Mouse (Mus musculus) embryonic facial prominence, embryonic 15.5 days (tissue): Measurements from ENCODE around the gene Zbtb16. TPM values are rescaled to one million over a fixed set of nuclear protein-coding genes. Genes with fewer than 3 reads are reported as not detected.

ENCODE experiments used
- ATAC-seq: fragments of 200-750 bp; cut with Nextera tagmentation; 2 replicates; pipeline ENCODE4 v1.8.0; 2017; ENCODE audit warnings: low read depth, moderate TSS enrichment; ENCODE audit not compliant: insufficient number of reproducible peaks, low FRiP score, low TSS enrichment
- H3K27ac ChIP-seq: fragments of 300-500 bp; sonication (generic); replicated peaks from 2 replicates; pipeline ENCODE4 v1.5.1; 2015; ENCODE audit warnings: mild to moderate bottlenecking, inconsistent platforms
- H3K27me3 ChIP-seq: fragments of 300-500 bp; sonication (generic); 2 replicates; pipeline ENCODE4 v1.6.1; 2015; ENCODE audit warnings: inconsistent platforms
- H3K36me3 ChIP-seq: fragments of 300-500 bp; sonication (generic); 2 replicates; pipeline ENCODE4 v1.6.1; 2015; ENCODE audit warnings: mild to moderate bottlenecking, inconsistent platforms
- H3K4me1 ChIP-seq: fragments of 300-500 bp; sonication (generic); 2 replicates; pipeline ENCODE4 v1.6.1; 2015; ENCODE audit warnings: inconsistent platforms
- H3K4me2 ChIP-seq: fragments of 300-500 bp; sonication (generic); replicated peaks from 2 replicates; pipeline ENCODE4 v1.6.1; 2015; ENCODE audit warnings: mild to moderate bottlenecking, inconsistent platforms
- H3K4me3 ChIP-seq: fragments of 300-500 bp; sonication (generic); replicated peaks from 2 replicates; pipeline ENCODE4 v1.5.1; 2015; ENCODE audit warnings: mild to moderate bottlenecking, inconsistent platforms
- H3K9ac ChIP-seq: fragments of 300-500 bp; sonication (generic); 2 replicates; pipeline ENCODE4 v1.6.1; 2015; ENCODE audit warnings: inconsistent platforms
- H3K9me3 ChIP-seq: fragments of 300-500 bp; sonication (generic); replicated peaks from 2 replicates; pipeline ENCODE4 v1.6.1; 2016; ENCODE audit warnings: inconsistent platforms
- WGBS: fragments of 180-500 bp; shearing (Covaris S2); methylation state at CpG from one replicate; pipeline ENCODE4 v1.1.7; 2015; 5-methylcytosine and 5-hydroxymethylcytosine counted together
- polyA plus RNA-seq: library from polyadenylated mRNA; unstranded; fragments of >200 nt; fragmentation: Nextera tagmentation; extraction: Ambion mirVana; gene quantifications from 2 replicates; pipeline ENCODE4 v1.2.1, GENCODE M21; 2015

The Zbtb16 gene
- polyA plus RNA-seq, 1 experiment from 2014 or later, result 10.0 TPM

GRCm38 (mm10) chr9:48723511-48724304, 112.3 kb downstream of the Zbtb16 start:
- no peaks in the 10 kb centered on the region for H3K27me3 ChIP-seq
- no peaks in the 10 kb centered on the region for H3K36me3 ChIP-seq
- peak overlapping the region; percentile 74 for H3K27ac ChIP-seq
- no peak overlapping the region for H3K9ac ChIP-seq
- no peak overlapping the region for H3K4me2 ChIP-seq
- ATAC-seq, result 0 out of 2 replicates have a peak, but pooled peaks have one; percentile 40
- H3K4me1 ChIP-seq, result peaks cover 17% of the 10 kb centered on the region
- no peak overlapping the region for H3K4me3 ChIP-seq
- 50% methylated on average over 10 of the region's 10 CpGs for WGBS
- no peaks in the 10 kb centered on the region for H3K9me3 ChIP-seq

DNA sequence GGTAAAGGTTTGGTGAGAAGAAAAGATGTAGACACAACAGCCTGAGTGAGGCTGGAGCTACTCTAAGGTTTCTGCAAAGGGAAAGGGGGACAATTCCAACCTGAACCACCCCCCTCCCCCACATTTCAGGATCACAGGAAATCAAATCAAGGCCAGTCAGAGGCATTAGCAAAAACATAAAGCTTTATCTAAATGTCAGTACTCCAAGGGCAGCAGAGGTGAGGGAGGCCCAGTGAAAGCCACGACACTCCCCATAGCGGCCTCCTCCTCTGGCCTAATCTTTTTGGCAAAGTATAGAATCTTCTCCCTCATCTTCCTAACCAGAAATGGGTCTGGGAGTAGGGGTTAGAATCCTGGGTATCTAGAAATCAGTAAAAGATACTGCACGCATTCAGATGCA, 113.0 kb downstream of the Zbtb16 start:
- no peak overlapping the region for H3K4me2 ChIP-seq
- no peak overlapping the region for H3K4me3 ChIP-seq
- H3K27ac ChIP-seq, result no peak overlapping the region
- peaks cover 10% of the 10 kb centered on the region for H3K4me1 ChIP-seq
- ATAC-seq, result no peak
- no peaks in the 10 kb centered on the region for H3K36me3 ChIP-seq
- no peaks in the 10 kb centered on the region for H3K27me3 ChIP-seq
- H3K9me3 ChIP-seq, result no peaks in the 10 kb centered on the region
- 49% methylated on average over 3 of the region's 3 CpGs for WGBS
- H3K9ac ChIP-seq, result no peak overlapping the region

GRCm38 (mm10) chr9:48722261-48722920, 113.6 kb downstream of the Zbtb16 start:
- Histone ChIP-seq H3K9ac (no peak overlapping the region), H3K9me3 (no peaks in the 10 kb centered on the region), H3K4me3 (no peak overlapping the region), H3K27me3 (no peaks in the 10 kb centered on the region), H3K27ac (no peak overlapping the region), H3K36me3 (no peaks in the 10 kb centered on the region), H3K4me1 (peaks cover 7% of the 10 kb centered on the region), H3K4me2 (no peak overlapping the region)
- 83% methylated on average over 3 of the region's 3 CpGs for WGBS
- ATAC-seq, result no peak

GRCm38 (mm10) chr9:48721655-48722054, 114.4 kb downstream of the Zbtb16 start:
- WGBS, result 85% methylated on average over 6 of the region's 6 CpGs
- no peak for ATAC-seq
- Histone ChIP-seq H3K9ac (no peak overlapping the region), H3K36me3 (no peaks in the 10 kb centered on the region), H3K9me3 (no peaks in the 10 kb centered on the region), H3K27me3 (no peaks in the 10 kb centered on the region), H3K4me2 (no peak overlapping the region), H3K4me3 (no peak overlapping the region), H3K27ac (no peak overlapping the region), H3K4me1 (peaks cover 7% of the 10 kb centered on the region)

DNA sequence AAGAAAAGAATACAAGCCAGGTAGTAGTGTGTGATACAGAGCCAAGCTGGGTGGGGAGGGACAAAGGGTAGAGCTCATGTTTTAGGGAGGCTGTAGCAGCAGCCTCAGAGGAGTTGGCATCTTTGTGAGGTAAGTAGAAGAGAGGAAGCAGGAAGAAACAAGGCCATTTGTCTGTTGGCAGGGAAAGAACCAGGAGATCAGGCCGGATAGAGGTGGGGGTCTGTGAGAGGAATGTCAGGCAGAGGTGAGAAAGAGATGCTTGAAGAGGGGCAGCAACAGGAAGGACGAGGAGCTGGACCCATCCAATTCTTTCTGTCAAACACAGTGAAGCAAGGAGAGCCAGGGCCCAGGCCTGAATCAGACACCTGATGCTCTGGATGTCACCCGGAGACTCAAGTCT, 114.8 kb downstream of the Zbtb16 start:
- H3K4me1 ChIP-seq, result peaks cover 7% of the 10 kb centered on the region
- no peaks in the 10 kb centered on the region for H3K27me3 ChIP-seq
- no peaks in the 10 kb centered on the region for H3K9me3 ChIP-seq
- H3K4me2 ChIP-seq, result no peak overlapping the region
- H3K4me3 ChIP-seq, result no peak overlapping the region
- no peak overlapping the region for H3K27ac ChIP-seq
- H3K9ac ChIP-seq, result no peak overlapping the region
- 81% methylated on average over 3 of the region's 3 CpGs for WGBS
- ATAC-seq, result no peak
- no peaks in the 10 kb centered on the region for H3K36me3 ChIP-seq

DNA sequence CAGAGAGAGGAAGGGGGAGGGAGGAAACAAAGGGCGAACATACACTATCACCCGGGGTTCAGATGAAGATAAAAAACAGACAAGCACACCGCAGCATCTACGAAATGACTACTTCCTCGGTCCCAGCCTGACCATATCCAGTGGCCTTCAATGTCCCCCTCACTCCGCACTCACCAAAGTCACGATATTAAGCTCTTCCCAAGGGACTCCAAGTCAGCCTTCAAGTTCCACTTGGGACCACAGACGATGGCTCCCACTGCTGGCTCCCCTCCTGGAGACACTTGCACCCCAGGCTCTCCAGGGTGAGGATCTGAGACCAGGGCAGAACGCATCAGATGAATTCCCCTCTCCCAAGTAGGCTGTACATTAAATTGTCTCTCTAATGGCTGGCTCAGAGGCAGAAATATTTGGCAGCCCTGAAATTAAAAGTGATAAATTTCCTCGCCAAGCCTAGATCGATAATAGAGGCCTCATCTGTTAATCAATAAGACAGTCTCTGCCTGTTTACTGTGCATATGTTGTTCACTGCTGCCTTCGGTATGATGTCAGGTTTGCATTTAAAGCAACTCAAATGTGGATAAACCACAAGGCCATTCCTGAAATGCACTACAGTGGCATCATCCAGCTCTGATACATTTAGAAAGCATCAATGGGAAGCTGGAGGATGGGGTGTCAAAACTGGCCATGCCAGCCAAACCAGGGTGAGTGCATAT, 115.6 kb downstream of the Zbtb16 start:
- no peak for ATAC-seq
- Histone ChIP-seq H3K4me2 (no peak overlapping the region), H3K27me3 (no peaks in the 10 kb centered on the region), H3K27ac (no peak overlapping the region), H3K36me3 (no peaks in the 10 kb centered on the region), H3K4me1 (peaks cover 7% of the 10 kb centered on the region), H3K9ac (no peak overlapping the region), H3K9me3 (no peaks in the 10 kb centered on the region), H3K4me3 (no peak overlapping the region)
- 78% methylated on average over 12 of the region's 12 CpGs for WGBS

GRCm38 (mm10) chr9:48719619-48720018, 116.4 kb downstream of the Zbtb16 start:
- ATAC-seq, result no peak
- no peak overlapping the region for H3K4me3 ChIP-seq
- H3K27me3 ChIP-seq, result no peaks in the 10 kb centered on the region
- H3K36me3 ChIP-seq, result no peaks in the 10 kb centered on the region
- no peak overlapping the region for H3K9ac ChIP-seq
- H3K27ac ChIP-seq, result no peak overlapping the region
- H3K4me1 ChIP-seq, result peaks cover 7% of the 10 kb centered on the region
- WGBS, result 56% methylated on average over 4 of the region's 4 CpGs
- H3K4me2 ChIP-seq, result no peak overlapping the region
- no peaks in the 10 kb centered on the region for H3K9me3 ChIP-seq

DNA sequence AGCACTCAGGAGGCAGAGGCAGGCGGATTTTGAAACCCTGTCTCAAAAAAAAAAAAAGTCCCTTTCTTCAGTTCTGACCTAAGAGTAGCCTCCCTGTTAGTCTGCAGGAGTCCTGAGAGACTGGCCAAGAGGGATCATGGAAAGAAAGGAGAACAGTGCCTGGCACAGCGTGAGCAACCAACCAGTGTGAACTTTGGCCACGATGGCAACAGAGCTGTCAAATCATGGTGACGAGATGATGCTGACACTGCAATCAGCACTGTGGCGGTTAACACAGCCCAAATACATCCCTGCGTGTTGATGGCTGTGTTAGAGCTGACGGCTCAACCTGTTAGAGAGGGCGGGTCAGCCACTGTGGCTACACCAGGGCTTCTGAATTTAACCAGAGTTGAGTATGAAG, 119.5 kb downstream of the Zbtb16 start:
- ATAC-seq, result no peak
- Histone ChIP-seq H3K36me3 (no peaks in the 10 kb centered on the region), H3K27ac (no peak overlapping the region), H3K4me2 (no peak overlapping the region), H3K4me1 (0 out of 2 replicates have a peak, but pooled peaks cover 2% of the 10 kb centered on the region), H3K9ac (no peak overlapping the region), H3K4me3 (no peak overlapping the region), H3K27me3 (no peaks in the 10 kb centered on the region), H3K9me3 (no peaks in the 10 kb centered on the region)
- WGBS, result 89% methylated on average over 8 of the region's 8 CpGs

DNA sequence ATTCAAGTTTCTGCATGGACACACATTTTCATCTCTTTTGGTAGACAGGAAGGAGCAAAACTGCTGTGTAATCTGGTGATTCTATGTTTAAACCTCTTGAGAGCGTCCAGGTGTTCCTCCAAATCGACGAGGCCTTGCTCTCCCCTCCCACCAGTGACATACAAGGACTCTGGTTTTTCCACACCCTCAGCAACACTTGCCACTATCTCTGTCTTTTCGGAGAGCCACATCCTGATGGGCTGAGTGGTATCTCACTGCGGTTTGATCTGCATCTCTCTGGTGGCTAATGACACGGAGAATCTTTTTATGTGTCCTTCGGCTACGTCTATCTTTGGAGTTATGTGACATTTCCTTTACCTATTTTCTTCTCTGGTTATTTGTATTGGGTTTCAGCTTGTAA, 121.0 kb downstream of the Zbtb16 start:
- Histone ChIP-seq H3K27ac (no peak overlapping the region), H3K27me3 (no peaks in the 10 kb centered on the region), H3K4me2 (no peak overlapping the region), H3K36me3 (no peaks in the 10 kb centered on the region), H3K9ac (no peak overlapping the region), H3K4me3 (no peak overlapping the region), H3K4me1 (peaks cover 8% of the 10 kb centered on the region; the same call in 1 of the 2 replicates), H3K9me3 (no peaks in the 10 kb centered on the region)
- no peak for ATAC-seq
- WGBS, result 87% methylated on average over 8 of the region's 8 CpGs

- Histone ChIP-seq H3K4me3 (no peak overlapping the region), H3K27ac (no peak overlapping the region), H3K9me3 (no peaks in the 10 kb centered on the region), H3K4me1 (peaks cover 8% of the 10 kb centered on the region; the same call in 1 of the 2 replicates), H3K4me2 (no peak overlapping the region), H3K36me3 (no peaks in the 10 kb centered on the region), H3K27me3 (no peaks in the 10 kb centered on the region), H3K9ac (no peak overlapping the region)
- ATAC-seq, result no peak
- 85% methylated on average over 8 of the region's 8 CpGs for WGBS
These were observed 122.2 kb downstream of the Zbtb16 start for GRCm38 (mm10) chr9:48713779-48714178.

DNA sequence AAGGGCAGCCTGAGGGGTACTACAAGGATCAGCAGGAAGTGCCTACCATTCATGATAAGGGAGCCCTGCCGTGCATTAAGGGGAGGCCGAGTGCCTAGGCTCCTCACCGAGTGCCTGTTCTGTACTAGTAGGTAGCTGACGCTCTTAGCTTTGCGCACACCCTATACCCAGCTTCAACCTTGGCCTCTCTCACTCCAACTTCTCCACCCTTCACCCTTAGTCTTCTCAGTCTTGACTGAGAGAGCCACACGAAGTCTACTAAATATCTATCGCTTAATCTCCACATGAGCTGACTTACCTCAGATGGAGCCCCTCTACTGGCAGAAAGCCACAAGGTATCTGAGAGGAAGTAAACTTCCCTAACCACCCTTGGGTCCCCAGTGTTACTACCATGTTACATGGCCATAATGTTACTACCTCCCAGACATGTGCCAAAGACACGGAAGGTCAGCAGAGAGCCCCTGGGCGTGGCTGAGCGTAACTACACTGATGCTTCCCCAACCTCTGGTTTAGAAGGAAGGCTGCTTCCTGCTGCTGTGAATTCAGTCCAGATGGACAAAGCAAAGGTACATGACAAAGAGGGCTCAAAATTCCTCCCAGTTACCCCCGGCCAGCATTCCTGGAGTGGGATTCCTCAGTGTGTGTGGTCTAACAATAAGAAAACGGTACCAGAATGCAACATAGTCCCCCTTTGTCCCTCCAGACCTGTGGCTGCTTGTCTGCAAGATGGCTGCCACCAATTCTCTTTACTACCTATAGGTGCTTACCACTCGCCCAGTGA, 122.8 kb downstream of the Zbtb16 start:
- Histone ChIP-seq H3K27me3 (no peaks in the 10 kb centered on the region), H3K36me3 (no peaks in the 10 kb centered on the region), H3K9me3 (no peaks in the 10 kb centered on the region), H3K27ac (no peak overlapping the region), H3K9ac (no peak overlapping the region), H3K4me3 (no peak overlapping the region), H3K4me1 (peaks cover 8% of the 10 kb centered on the region; the same call in 1 of the 2 replicates), H3K4me2 (no peak overlapping the region)
- WGBS, result 78% methylated on average over 13 of the region's 13 CpGs
- no peak; the same call in 1 of the 2 replicates for ATAC-seq
